11 mouse cellular contexts compared by ENCODE assay signal in genomic region chr8:94561256-94561655, GRCm38 (mm10). TPM values are rescaled to one million over a fixed set of nuclear protein-coding genes. Genes with fewer than 3 reads are reported as not detected.
DNase-seq lines count a peak whose midpoint lies in the region; ATAC-seq lines count a peak whose summit lies in the region.
"Had no signal": no experiment of that assay in that cellular context is flagged by ENCODE, and none has a peak within 500 bp of the region (broad histone marks: within the 10 kb centered on the region; RNA-seq: fewer than 3 reads in every experiment).

No protein-coding gene starts in this region.

- ATAC-seq in forebrain, embryonic 16.5 days, result peak; percentile 81
- ATAC-seq in midbrain, embryonic 13.5 days, result peak; percentile 86
- no peak for ATAC-seq in CD4-positive, CD25-positive, alpha-beta regulatory T cell, adult 4 months
- ATAC-seq: intestine, embryonic 15.5 days had no signal

- H3K27ac ChIP-seq in forebrain, embryonic 16.5 days (ENCODE audit: low read length), result no peak overlapping the region
- H3K27ac ChIP-seq in midbrain, embryonic 13.5 days, result no peak overlapping the region
- H3K27ac ChIP-seq: embryonic facial prominence, embryonic 10.5 days; heart, embryonic 13.5 days; intestine, embryonic 15.5 days; liver, embryonic 13.5 days had no signal

- H3K36me3 ChIP-seq in forebrain, embryonic 16.5 days (ENCODE audit: control insufficient read depth, insufficient read depth), result no peaks in the 10 kb centered on the region
- H3K36me3 ChIP-seq in midbrain, embryonic 13.5 days, result no peaks in the 10 kb centered on the region
- H3K36me3 ChIP-seq: embryonic facial prominence, embryonic 10.5 days; heart, embryonic 13.5 days; intestine, embryonic 15.5 days; liver, embryonic 13.5 days had no signal

- H3K9ac ChIP-seq in forebrain, embryonic 16.5 days (replicated peaks; ENCODE audit: low read depth, low read length), result no peak overlapping the region
- no peak overlapping the region for H3K9ac ChIP-seq in midbrain, embryonic 13.5 days (replicated peaks)
- H3K9ac ChIP-seq: heart, embryonic 13.5 days; intestine, embryonic 15.5 days; liver, embryonic 13.5 days had no signal

- WGBS in forebrain, embryonic 16.5 days, result 15% methylated on average over 5 of the region's 5 CpGs
- WGBS in midbrain, embryonic 13.5 days, result 18% methylated on average over 5 of the region's 5 CpGs

- H3K4me2 ChIP-seq in forebrain, embryonic 16.5 days (ENCODE audit: low read length), result no peak overlapping the region
- no peak overlapping the region for H3K4me2 ChIP-seq in midbrain, embryonic 13.5 days (replicated peaks)
- H3K4me2 ChIP-seq: heart, embryonic 13.5 days; intestine, embryonic 15.5 days; liver, embryonic 13.5 days had no signal

- no peak overlapping the region for H3K4me3 ChIP-seq in forebrain, embryonic 16.5 days (replicated peaks; ENCODE audit: low read length)
- no peak overlapping the region for H3K4me3 ChIP-seq in midbrain, embryonic 13.5 days (replicated peaks)
- H3K4me3 ChIP-seq: embryonic facial prominence, embryonic 10.5 days; heart, embryonic 13.5 days; intestine, embryonic 15.5 days; liver, embryonic 13.5 days had no signal

- H3K9me3 ChIP-seq in forebrain, embryonic 16.5 days (ENCODE audit: control insufficient read depth, low read length), result no peaks in the 10 kb centered on the region
- H3K9me3 ChIP-seq in midbrain, embryonic 13.5 days, result no peaks in the 10 kb centered on the region
- H3K9me3 ChIP-seq: embryonic facial prominence, embryonic 10.5 days; heart, embryonic 13.5 days; intestine, embryonic 15.5 days; liver, embryonic 13.5 days had no signal

- peak; percentile 29 to 41 for DNase-seq in right cerebral cortex, postnatal 36 days (ENCODE audit: low spot score in 2 of 2)
- DNase-seq in right cerebral cortex, postnatal 25 days, result no peak
- DNase-seq in urinary bladder, postnatal 14 days (ENCODE audit: low spot score), result no peak
- DNase-seq in thymus, postnatal 36 days, result no peak
- DNase-seq: liver, embryonic 13.5 days had no signal

- peaks cover 13% of the 10 kb centered on the region for H3K4me1 ChIP-seq in forebrain, embryonic 16.5 days (replicated peaks; ENCODE audit: control insufficient read depth, insufficient read depth, low read length)
- peaks cover 25% of the 10 kb centered on the region for H3K4me1 ChIP-seq in midbrain, embryonic 13.5 days (replicated peaks)
- H3K4me1 ChIP-seq: intestine, embryonic 15.5 days; liver, embryonic 13.5 days had no signal

- H3K27me3 ChIP-seq in forebrain, embryonic 16.5 days (replicated peaks; ENCODE audit: control insufficient read depth, insufficient read depth, low read length), result no peaks in the 10 kb centered on the region
- peaks cover 26% of the 10 kb centered on the region for H3K27me3 ChIP-seq in midbrain, embryonic 13.5 days
- H3K27me3 ChIP-seq: heart, embryonic 13.5 days; intestine, embryonic 15.5 days had no signal

RNA-seq across cellular contexts. Expression of gene Cpne2, which starts 28.5 kb away (rescaled TPM):
- polyA plus RNA-seq in forebrain, embryonic 16.5 days (2015; fragmentation: Nextera tagmentation; extraction: Ambion mirVana), result 21.1 and 29.2 TPM in 2 replicates
- polyA plus RNA-seq in midbrain, embryonic 13.5 days (2015; fragmentation: Nextera tagmentation; extraction: Ambion mirVana), result 9.8 and 12.3 TPM in 2 replicates
- polyA plus RNA-seq in CD4-positive, CD25-positive, alpha-beta regulatory T cell, adult 4 months (2017; shearing (Covaris generic)), result under 1 TPM; 0.39 to 0.92 TPM

RNA-seq across cellular contexts. Expression of gene Rspry1, which starts 40.5 kb away (rescaled TPM):
- polyA plus RNA-seq in forebrain, embryonic 16.5 days (2015; fragmentation: Nextera tagmentation; extraction: Ambion mirVana), result 50.8 and 54.5 TPM in 2 replicates
- polyA plus RNA-seq in midbrain, embryonic 13.5 days (2015; fragmentation: Nextera tagmentation; extraction: Ambion mirVana), result 56.6 and 57.3 TPM in 2 replicates
- polyA plus RNA-seq in CD4-positive, CD25-positive, alpha-beta regulatory T cell, adult 4 months (2017; shearing (Covaris generic)), result 10 to 100 TPM; 25.3 to 29.6 TPM

RNA-seq across cellular contexts. Expression of gene Fam192a, which starts 40.5 kb away (rescaled TPM):
- polyA plus RNA-seq in forebrain, embryonic 16.5 days (2015; fragmentation: Nextera tagmentation; extraction: Ambion mirVana), result 105 and 115 TPM in 2 replicates
- 96.4 and 106 TPM in 2 replicates for polyA plus RNA-seq in midbrain, embryonic 13.5 days (2015; fragmentation: Nextera tagmentation; extraction: Ambion mirVana)
- polyA plus RNA-seq in CD4-positive, CD25-positive, alpha-beta regulatory T cell, adult 4 months (2017; shearing (Covaris generic)), result 10 to 100 TPM; 80.6 to 84.1 TPM

Comparison
In these comparisons a context has a peak if more than half of its experiments do, and no peak if none do; other contexts are left out.
1. DNase-seq: peak in right cerebral cortex, postnatal 36 days (2 of 2); none in right cerebral cortex, postnatal 25 days (single experiment), urinary bladder, postnatal 14 days (single experiment) and thymus, postnatal 36 days (0 of 2).